Mouse (Mus musculus): ENCODE data around the gene Kmt2e. TPM values are rescaled to one million over a fixed set of nuclear protein-coding genes. Genes with fewer than 3 reads are reported as not detected.

Gene Kmt2e
- polyA plus RNA-seq (2015; fragmentation: Nextera tagmentation; extraction: Ambion mirVana) = 139 and 143 TPM in 2 replicates

DNA sequence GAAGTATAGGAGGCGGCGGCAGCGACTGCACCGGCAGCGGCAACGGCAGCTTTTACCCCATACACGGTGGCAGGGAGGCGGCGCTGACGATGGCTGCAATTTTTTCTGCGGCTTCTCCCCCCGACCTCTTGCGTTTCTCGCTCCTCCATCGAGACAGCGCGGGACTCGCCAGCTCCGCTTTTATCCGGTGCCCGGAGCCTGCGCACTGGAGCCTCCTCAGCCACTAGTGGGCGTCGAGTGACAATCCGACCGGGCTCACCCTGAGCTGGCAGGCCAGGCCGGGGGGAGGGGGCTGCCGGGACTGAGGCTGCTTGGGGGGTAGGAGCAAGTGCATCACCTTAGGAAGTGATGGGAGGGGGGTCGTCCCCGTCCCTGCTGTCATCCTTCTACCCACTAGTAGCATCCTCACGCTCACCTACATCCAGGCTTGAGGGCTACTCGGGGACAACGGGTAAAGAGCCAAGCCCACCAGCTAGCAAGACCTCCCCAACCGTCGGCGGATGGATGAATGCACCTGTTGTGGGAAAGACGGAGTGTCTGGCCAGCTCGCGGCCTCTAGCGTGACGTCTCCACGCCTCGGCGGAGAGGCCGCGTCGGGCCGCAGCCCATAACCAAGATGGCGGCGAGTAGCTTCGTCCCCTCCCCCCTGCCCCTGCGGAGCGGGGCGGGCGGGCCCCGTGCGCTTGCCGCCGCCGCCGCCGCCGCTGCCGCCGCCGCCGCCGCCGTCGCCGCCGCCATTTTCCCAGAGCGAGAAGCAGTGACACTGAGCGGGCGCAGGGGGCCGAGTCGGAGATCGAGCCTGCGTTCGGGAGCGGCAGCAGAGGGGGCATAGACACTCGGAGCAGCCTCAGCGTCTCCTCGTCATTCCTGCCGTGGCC, at the start of gene Kmt2e:
Gene Kmt2e (plus strand): TSS at position 722 of the 878 bp plus-strand sequence.
- peak; percentile 82 for ATAC-seq
- H3K27me3 ChIP-seq (replicated peaks; ENCODE audit: control insufficient read depth, insufficient read depth, low read length) = no peaks in the 10 kb centered on the region
- peak within 1 kb of the TSS; percentile 86 for H3K4me2 ChIP-seq (ENCODE audit: low read length)
- under 1% methylated on average over 54 of the region's 85 CpGs for WGBS
- peak within 1 kb of the TSS; percentile 84 for H3K4me3 ChIP-seq (ENCODE audit: low read length)
- H3K36me3 ChIP-seq (ENCODE audit: control insufficient read depth, insufficient read depth, low read length) = no peaks in the 10 kb centered on the region
- no peaks in the 10 kb centered on the region for H3K9me3 ChIP-seq (ENCODE audit: control insufficient read depth, low read length)
- peak within 1 kb of the TSS; percentile 97 for H3K9ac ChIP-seq (ENCODE audit: low read depth, low read length)
- H3K4me1 ChIP-seq (ENCODE audit: control insufficient read depth, insufficient read depth, low read depth, low read length) = peaks cover 17% of the 10 kb centered on the region
- H3K27ac ChIP-seq (ENCODE audit: low read depth, low read length) = peak within 1 kb of the TSS; percentile 100

DNA sequence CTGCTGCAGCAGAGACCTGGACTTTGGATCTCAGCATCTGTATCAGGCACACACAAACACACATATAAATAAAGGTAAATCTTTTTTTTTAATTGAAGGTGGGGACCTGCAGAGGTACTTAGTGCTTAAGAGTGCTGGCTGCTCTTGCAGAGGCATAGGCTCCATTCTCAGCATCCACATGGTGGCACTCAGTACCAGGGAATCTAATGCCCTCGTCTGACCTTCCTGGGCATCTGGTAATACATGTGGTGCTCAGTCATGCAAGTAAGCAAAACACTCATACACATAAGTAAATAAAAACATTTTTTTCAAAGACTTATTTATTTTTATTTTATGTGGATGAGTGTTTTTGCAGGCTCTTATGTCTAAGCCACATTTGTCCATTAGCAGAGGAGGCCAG, 49.1 kb upstream of the Kmt2e start:
- Histone ChIP-seq H3K9ac (ENCODE audit: low read depth, low read length) (no peak overlapping the region), H3K4me2 (ENCODE audit: low read length) (no peak overlapping the region), H3K27me3 (replicated peaks; ENCODE audit: control insufficient read depth, insufficient read depth, low read length) (no peaks in the 10 kb centered on the region), H3K27ac (ENCODE audit: low read depth, low read length) (no peak overlapping the region), H3K36me3 (ENCODE audit: control insufficient read depth, insufficient read depth, low read length) (no peaks in the 10 kb centered on the region), H3K9me3 (ENCODE audit: control insufficient read depth, low read length) (no peaks in the 10 kb centered on the region), H3K4me3 (ENCODE audit: low read length) (no peak overlapping the region), H3K4me1 (ENCODE audit: control insufficient read depth, insufficient read depth, low read depth, low read length) (peaks cover 10% of the 10 kb centered on the region)
- 71% methylated on average over 1 of the region's 1 CpGs for WGBS
- ATAC-seq = no peak

DNA sequence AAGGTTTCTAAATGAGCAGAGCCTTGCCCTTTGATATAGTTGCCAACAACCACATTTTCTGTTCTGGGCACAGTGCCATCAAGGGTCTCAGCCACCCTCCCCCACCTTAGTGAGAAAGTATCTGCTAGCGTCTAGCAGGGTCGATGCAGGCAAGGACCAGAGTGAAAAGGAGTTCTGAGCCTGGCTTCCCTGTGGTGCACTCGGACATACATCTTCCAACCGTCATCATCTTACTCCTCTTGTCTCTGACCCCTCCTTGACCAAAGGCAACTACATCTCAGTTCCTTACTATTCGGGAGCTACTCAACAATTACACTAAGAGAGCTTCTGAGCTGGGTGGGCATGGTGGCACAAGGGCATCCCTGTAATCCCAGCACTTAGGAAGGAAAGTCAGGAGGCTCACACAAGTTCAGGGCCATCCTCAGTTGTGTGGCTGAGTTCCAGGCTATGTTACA, 48.5 kb upstream of the Kmt2e start:
- H3K4me1 ChIP-seq (ENCODE audit: control insufficient read depth, insufficient read depth, low read depth, low read length) = peaks cover 10% of the 10 kb centered on the region
- no peak overlapping the region for H3K4me3 ChIP-seq (ENCODE audit: low read length)
- H3K4me2 ChIP-seq (ENCODE audit: low read length) = peak overlapping the region; percentile 9; the same call in 1 of the 2 replicates
- no peaks in the 10 kb centered on the region for H3K9me3 ChIP-seq (ENCODE audit: control insufficient read depth, low read length)
- H3K9ac ChIP-seq (ENCODE audit: low read depth, low read length) = no peak overlapping the region
- ATAC-seq = peak; percentile 32; the same call in 1 of the 2 replicates
- no peaks in the 10 kb centered on the region for H3K36me3 ChIP-seq (ENCODE audit: control insufficient read depth, insufficient read depth, low read length)
- no peaks in the 10 kb centered on the region for H3K27me3 ChIP-seq (replicated peaks; ENCODE audit: control insufficient read depth, insufficient read depth, low read length)
- H3K27ac ChIP-seq (ENCODE audit: low read depth, low read length) = no peak overlapping the region
- 38% methylated on average over 5 of the region's 5 CpGs for WGBS

DNA sequence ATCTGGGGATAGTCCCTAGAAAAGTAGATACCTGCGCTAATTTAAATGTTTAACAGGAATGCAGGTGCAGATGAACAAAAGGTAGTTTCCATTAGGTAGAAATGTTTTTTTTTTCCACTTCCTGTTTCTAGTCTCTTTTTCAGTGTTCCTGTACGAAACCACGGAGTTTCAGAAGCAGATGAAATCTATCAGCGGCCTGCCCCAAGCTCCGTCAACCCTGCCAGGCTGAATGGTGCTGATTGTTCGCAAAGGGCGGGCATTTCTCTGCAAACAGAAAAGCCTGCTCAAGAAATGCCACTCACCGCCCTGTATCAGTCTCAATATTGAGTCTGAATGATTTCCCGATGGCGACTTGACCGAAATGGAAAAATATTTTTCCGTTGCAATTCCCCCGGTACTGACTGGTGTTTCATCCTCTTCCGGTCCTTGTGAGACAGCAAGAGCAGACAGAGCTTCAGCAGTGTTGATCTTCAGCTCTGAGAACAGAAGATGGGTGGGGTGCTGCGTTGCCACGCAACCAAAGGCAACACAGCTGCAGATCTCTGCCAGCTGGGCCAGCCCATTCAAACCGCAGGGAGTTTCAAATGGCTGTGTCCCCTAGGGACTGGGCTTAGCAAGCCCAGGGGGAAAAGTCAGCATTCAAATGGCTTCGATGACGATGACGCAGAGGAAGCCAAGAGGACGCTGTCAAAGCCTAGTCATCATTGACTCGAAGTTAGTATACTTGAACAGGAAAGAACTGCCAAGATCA, 47.5 kb upstream of the Kmt2e start:
- Histone ChIP-seq H3K27ac (ENCODE audit: low read depth, low read length) (peak overlapping the region; percentile 89), H3K36me3 (ENCODE audit: control insufficient read depth, insufficient read depth, low read length) (no peaks in the 10 kb centered on the region), H3K27me3 (replicated peaks; ENCODE audit: control insufficient read depth, insufficient read depth, low read length) (no peaks in the 10 kb centered on the region), H3K9ac (ENCODE audit: low read depth, low read length) (peak overlapping the region; percentile 70), H3K9me3 (ENCODE audit: control insufficient read depth, low read length) (no peaks in the 10 kb centered on the region), H3K4me3 (ENCODE audit: low read length) (peak overlapping the region; percentile 48), H3K4me1 (ENCODE audit: control insufficient read depth, insufficient read depth, low read depth, low read length) (peaks cover 10% of the 10 kb centered on the region), H3K4me2 (ENCODE audit: low read length) (peak overlapping the region; percentile 79)
- 1% methylated on average over 22 of the region's 22 CpGs for WGBS
- ATAC-seq = peak; percentile 94

DNA sequence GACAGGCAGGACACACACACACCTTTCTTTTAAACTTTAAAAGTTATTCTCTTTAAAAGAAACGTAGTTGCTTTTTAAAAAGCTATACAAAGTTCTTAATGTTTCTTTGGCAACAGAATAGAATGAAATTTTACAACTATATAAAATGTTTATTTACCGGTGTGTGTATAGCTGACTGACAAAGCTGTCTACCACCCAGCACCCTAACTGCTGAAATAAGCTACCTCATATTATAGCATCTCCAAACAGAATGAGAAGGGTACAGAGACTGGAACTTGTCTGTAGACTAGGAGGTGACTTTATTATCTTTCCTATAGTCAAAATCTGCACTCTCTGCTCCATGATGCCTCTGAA, 47.0 kb upstream of the Kmt2e start:
- WGBS = 63% methylated on average over 2 of the region's 2 CpGs
- ATAC-seq = no peak
- Histone ChIP-seq H3K9me3 (ENCODE audit: control insufficient read depth, low read length) (no peaks in the 10 kb centered on the region), H3K4me3 (ENCODE audit: low read length) (no peak overlapping the region; the same call in 1 of the 2 replicates), H3K4me1 (ENCODE audit: control insufficient read depth, insufficient read depth, low read depth, low read length) (peaks cover 10% of the 10 kb centered on the region), H3K27ac (ENCODE audit: low read depth, low read length) (no peak overlapping the region), H3K4me2 (ENCODE audit: low read length) (peak overlapping the region; percentile 79), H3K36me3 (ENCODE audit: control insufficient read depth, insufficient read depth, low read length) (no peaks in the 10 kb centered on the region), H3K9ac (ENCODE audit: low read depth, low read length) (no peak overlapping the region), H3K27me3 (replicated peaks; ENCODE audit: control insufficient read depth, insufficient read depth, low read length) (no peaks in the 10 kb centered on the region)

DNA sequence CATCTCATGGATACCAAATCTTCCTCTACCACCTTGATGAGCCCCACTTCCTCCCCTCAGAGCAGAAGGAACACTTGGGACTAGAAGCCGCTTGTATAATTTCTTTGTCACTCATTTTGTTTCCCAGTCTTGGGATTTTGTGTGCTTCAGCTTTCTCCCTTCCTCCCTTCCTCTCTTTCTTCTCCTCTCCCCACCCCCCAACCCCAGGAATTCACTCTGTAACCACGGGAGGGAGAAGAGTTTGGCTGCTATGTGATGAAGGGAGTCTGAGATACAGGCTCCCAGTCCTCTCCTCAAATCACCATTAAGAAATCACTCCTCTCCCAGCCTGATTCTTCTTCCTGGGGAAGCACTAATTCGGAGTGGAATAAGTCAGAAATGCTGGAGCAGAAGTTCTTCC, 46.1 kb upstream of the Kmt2e start:
- Histone ChIP-seq H3K4me1 (ENCODE audit: control insufficient read depth, insufficient read depth, low read depth, low read length) (peaks cover 10% of the 10 kb centered on the region), H3K4me2 (ENCODE audit: low read length) (no peak overlapping the region), H3K9me3 (ENCODE audit: control insufficient read depth, low read length) (no peaks in the 10 kb centered on the region), H3K36me3 (ENCODE audit: control insufficient read depth, insufficient read depth, low read length) (no peaks in the 10 kb centered on the region), H3K27ac (ENCODE audit: low read depth, low read length) (no peak overlapping the region), H3K9ac (ENCODE audit: low read depth, low read length) (no peak overlapping the region), H3K27me3 (replicated peaks; ENCODE audit: control insufficient read depth, insufficient read depth, low read length) (no peaks in the 10 kb centered on the region), H3K4me3 (ENCODE audit: low read length) (no peak overlapping the region)
- ATAC-seq = no peak
- 38% methylated on average over 3 of the region's 3 CpGs for WGBS

DNA sequence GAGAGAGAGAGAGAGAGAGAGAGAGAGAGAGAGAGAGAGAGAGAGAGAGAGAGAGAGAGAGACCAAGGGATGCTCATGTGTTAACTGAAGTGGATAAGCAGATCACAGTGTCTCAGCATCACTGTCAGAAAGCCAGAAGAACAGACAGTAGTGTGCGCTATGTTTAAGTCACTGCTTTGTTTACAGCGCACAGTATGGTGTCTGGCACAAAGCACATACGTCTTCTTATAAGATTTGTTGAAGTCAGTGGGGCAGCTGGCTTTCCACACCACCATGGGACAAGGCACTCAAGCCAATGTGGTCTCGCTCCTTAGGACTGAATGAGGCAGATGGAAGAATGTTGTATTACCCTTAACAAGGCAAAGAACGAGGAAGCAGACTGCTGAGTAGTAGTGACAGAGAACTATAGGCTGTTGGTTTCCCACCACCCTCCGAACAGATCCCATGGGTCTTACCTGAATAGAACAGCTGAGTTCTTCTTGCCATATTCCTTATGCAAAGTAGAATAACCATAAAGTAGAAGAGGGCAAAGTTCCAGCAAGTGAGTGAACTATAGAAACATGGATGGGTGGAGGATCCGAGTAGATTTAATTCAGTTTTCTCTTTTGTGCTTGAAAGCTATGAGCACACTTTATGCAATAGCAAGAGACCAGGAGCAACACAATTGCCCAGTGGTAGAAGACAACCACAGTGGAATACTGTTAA, 44.5 kb upstream of the Kmt2e start:
- Histone ChIP-seq H3K36me3 (ENCODE audit: control insufficient read depth, insufficient read depth, low read length) (no peaks in the 10 kb centered on the region), H3K4me2 (ENCODE audit: low read length) (no peak overlapping the region), H3K9ac (ENCODE audit: low read depth, low read length) (no peak overlapping the region), H3K27ac (ENCODE audit: low read depth, low read length) (no peak overlapping the region), H3K9me3 (ENCODE audit: control insufficient read depth, low read length) (no peaks in the 10 kb centered on the region), H3K4me3 (ENCODE audit: low read length) (no peak overlapping the region), H3K4me1 (ENCODE audit: control insufficient read depth, insufficient read depth, low read depth, low read length) (peaks cover 10% of the 10 kb centered on the region), H3K27me3 (replicated peaks; ENCODE audit: control insufficient read depth, insufficient read depth, low read length) (no peaks in the 10 kb centered on the region)
- ATAC-seq = no peak
- WGBS = 67% methylated on average over 7 of the region's 7 CpGs

DNA sequence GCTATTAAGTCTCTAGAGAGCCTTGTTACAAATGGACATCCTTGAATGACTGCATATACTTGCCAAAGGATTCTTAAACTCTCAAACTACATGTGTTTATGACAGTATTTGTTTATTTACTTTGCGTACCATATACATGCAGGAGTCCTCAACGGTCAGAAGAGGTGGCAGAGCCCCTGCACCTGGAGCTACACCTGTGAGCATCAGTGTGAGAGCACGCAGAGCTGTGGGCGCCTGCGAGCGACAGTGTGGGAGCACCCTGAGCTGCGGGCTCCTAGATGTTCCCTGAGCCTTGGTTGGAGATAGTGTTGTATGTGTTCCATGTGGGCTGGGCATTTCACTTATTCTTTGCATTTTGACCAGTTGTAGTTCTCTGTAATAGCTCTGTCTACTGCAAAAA, 42.5 kb upstream of the Kmt2e start:
- 93% methylated on average over 7 of the region's 7 CpGs for WGBS
- Histone ChIP-seq H3K9me3 (ENCODE audit: control insufficient read depth, low read length) (no peaks in the 10 kb centered on the region), H3K9ac (ENCODE audit: low read depth, low read length) (no peak overlapping the region), H3K36me3 (ENCODE audit: control insufficient read depth, insufficient read depth, low read length) (no peaks in the 10 kb centered on the region), H3K27me3 (replicated peaks; ENCODE audit: control insufficient read depth, insufficient read depth, low read length) (no peaks in the 10 kb centered on the region), H3K4me3 (ENCODE audit: low read length) (no peak overlapping the region), H3K4me1 (ENCODE audit: control insufficient read depth, insufficient read depth, low read depth, low read length) (peaks cover 5% of the 10 kb centered on the region; the same call in 1 of the 2 replicates), H3K27ac (ENCODE audit: low read depth, low read length) (no peak overlapping the region), H3K4me2 (ENCODE audit: low read length) (no peak overlapping the region)
- ATAC-seq = no peak

Measured in hindbrain, embryonic 16.5 days (tissue).